Mouse (Mus musculus) urinary bladder, adult 18-20 months (tissue): Measurements from ENCODE around the gene Akt1.
A peak's percentile ranks its signal among the peaks of the same experiment; 100 is the strongest.

Experiments used
- DNase-seq, 2 experiments: peaks; one replicate each; pipeline ENCODE4 v3.0.0; 2022; ENCODE audit warnings: low spot score in 2 of 2, mixed read lengths in 2 of 2

Akt1 gene

GRCm38 (mm10) chr12:112688458-112688857, 13.8 kb upstream of the Akt1 start:
- no peak for DNase-seq

- no peak for DNase-seq
These were observed 8.7 kb upstream of the Akt1 start for GRCm38 (mm10) chr12:112683351-112683750.

DNA sequence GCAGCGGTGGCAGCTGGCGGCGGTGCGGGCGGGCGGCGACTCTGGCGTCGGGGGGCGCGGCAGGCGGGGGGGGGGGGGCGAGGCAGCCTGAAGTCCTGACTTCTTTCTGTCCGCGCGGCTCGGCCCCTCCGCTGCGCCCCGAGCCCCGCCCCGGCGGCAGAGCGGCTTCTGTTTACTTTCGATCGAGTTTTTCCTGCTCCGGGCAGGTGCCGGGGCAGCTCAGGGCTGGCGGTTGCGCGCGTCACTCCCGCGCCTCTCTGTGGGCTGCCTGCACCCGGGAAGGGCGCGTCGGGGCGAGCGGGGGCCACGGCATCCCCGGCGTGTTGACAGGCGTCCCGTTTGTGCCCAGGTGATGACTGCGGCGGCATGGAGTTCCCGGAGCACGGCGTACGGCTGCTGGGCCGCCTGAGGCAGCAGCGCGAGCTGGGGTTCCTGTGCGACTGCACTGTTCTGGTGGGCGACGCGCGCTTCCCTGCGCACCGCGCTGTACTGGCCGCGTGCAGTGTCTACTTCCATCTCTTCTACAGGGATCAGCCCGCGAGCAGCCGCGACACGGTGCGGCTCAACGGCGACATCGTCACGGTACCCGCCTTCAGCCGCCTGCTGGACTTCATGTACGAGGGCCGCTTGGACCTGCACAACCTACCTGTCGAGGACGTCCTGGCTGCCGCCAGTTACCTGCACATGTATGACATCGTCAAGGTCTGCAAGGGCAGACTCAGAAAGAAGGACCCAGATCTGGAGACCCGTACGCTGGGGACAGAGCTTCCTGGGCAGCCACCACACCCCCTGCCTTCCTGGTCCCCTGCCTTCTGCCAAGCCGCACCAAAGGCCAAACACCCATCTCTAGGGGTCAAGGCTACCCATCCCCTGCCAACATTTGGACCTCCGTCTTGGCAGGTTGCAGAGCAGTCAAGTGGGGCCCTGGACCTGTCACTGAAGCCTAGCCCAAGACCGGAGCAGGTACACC, 4.6 kb upstream of the Akt1 start:
- DNase-seq, result peak in 1 of 2 experiments; percentile 78

DNA sequence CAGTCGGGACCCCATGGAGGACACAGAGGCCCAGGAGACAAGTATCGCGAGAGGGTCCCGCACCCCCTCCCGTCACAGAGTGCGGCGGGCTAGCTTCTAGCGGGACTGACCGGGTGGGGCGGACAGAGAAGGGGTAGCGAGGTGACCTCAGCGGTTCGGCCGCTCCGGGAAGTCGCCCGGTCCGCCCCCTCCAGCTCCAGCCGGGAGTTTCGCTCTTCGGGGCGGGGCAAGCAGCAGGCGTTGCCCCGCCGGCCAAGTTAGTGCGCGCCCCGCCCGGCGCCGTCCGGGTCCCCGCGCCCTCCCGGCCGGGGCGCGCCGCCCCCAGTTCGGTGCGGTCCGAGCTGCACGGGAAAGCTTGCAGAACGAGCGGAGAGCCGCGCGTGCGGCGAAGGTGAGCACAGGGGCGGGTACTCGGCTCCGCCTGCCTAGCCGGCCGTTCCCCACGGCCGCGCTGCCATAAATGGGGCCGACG, 3.9 kb upstream of the Akt1 start, which contains the start of gene Zbtb42:
Zbtb42 (plus strand) TSS at position 274 of the 472 bp plus-strand sequence.
- DNase-seq, result peak; percentile 66 to 67

- DNase-seq, result no peak
These were observed 3.4 kb upstream of the Akt1 start for GRCm38 (mm10) chr12:112677943-112678554.

- DNase-seq, result no peak
These were observed 2.4 kb upstream of the Akt1 start for GRCm38 (mm10) chr12:112677076-112677475.

GRCm38 (mm10) chr12:112675245-112676035, 756 bp upstream of the Akt1 start:
- peak; percentile 71 to 77 for DNase-seq

DNA sequence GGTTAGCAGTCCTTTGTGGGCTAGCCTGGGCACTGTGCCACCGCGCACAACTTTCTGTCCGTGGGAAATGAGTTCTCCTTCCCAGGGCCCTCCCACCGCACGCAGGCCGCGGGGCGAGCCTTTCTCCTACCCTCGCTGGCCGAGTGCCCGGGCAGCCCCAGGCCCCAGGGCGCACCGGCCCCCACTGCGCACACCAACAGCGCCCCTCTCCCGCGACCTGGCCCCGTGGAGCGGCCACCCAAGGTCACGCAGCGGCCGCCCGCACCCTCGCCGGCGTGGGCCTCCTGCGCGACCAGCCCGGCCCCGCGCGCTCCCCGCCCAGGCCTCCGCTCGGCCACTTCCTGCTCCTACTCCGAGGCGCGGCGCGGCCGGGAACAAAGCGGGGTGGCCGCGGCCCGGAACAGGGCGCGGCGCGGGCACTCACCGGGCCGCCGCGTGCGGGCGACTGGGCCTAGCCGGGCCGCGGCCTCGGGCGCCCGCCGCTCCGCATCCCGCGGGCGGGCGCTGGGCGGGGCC, 1.1 kb downstream of the Akt1 start:
- no peak for DNase-seq

- no peak for DNase-seq
These were observed 1.7 kb downstream of the Akt1 start for GRCm38 (mm10) chr12:112672744-112673575.

- no peak for DNase-seq
These were observed 2.8 kb downstream of the Akt1 start for GRCm38 (mm10) chr12:112671891-112672290.

DNA sequence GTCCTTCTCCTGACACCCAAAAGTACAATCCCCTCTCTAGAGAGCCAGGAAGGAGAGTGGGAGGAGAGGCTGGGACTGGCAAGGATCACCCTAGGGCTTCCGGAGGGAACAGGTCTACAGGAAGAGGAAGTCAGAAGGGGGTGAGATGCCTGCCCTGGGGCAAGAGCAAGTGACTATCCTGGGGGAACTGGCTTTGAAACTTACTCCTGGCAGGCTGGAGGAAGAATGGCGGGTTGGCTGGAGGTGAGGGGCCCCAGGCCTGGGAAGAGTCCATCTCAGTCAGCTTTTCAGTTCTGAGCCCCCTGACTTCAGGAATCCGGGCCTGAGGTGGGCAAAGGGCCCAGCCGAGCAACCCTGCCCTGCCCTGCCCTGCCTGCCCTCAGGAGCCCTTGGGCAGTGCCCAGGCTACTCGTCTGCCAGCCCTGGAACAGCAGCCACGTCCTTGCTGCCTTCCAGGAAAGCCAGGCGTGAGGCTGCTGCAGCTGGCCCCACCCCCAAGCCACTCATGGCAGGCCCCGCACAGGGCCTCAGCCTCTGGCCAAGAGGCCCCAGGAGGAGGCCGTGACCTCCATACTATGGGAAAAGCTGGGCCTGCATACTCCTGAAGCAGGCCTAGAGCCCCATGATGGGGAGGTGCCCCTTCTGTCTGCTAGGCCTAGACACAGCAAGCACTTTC, 3.8 kb downstream of the Akt1 start:
- DNase-seq, result no peak

- no peak for DNase-seq
These were observed 6.9 kb downstream of the Akt1 start for GRCm38 (mm10) chr12:112667619-112668297.

DNA sequence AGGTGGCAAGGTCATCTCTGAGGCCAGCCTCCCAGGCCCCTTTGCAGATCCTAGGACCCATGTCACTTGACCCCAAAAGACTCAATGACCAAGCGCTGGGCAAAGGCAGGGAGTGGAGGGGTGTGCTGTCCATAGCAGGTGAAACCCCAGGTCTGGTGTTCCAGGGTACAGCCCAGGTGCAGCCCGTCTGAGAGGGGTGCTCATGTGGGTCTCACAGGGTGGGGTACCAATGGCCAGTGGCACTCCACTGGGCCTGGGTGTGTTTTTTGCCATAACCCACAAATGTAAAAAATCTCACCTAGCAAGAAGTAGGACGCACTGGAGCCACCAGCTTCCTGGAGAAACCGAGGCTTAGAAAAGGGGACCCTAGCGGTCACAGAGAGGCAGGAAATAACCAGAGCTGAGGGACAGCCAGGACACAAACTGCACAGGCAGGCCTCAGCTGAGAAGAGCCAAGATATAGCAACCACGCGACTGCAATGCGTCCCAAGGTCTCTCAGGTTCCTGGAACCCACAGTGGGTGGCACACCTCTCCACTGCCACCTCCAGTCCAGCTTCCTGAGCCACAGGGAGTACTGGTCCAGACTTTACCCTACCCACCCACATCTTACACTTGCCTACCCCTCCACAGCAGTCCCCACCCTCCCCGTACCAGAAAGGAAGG, 8.7 kb downstream of the Akt1 start:
- no peak for DNase-seq

- DNase-seq, result no peak
These were observed 9.2 kb downstream of the Akt1 start for GRCm38 (mm10) chr12:112665445-112665844.

DNA sequence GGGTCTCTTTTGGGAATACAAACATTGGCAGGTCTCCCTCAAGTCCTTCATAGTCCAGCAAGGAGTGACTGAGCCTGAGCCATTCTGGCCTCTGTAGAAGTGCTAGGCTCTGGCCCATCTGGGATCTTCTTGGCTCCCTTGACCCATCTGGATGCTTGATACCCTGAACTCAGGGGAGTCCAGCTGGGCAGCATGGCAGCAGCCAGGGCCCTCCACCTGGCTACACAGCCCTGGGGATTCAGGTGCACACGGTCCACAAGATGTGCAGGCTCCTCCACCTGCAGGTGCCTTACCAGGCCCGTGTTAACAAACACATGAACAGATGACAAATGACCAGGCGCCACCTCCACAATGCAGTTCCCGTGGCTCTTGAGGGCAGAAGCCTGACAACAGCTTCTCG, 10.0 kb downstream of the Akt1 start:
- DNase-seq, result no peak

- DNase-seq, result no peak
These were observed 10.6 kb downstream of the Akt1 start for GRCm38 (mm10) chr12:112664124-112664523.

DNA sequence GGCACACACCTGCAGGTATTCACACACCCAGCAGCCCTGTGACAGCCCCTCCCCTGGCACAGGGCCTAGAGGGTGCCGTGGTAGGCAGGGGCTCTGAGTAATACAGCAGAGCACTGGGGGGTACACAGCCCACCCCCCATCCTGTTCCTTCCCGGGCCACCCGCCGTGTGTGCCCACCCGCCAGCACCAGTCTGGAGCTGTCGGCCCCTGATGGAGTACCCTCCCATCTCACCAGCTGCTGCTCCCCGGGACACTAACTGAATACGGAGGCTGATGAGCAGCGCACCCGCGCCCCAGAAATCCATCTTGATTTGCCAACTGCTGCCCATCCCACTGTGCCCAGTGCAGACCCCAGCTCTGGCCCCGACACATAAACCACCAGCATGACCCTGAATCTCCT, 11.0 kb downstream of the Akt1 start:
- no peak for DNase-seq

- DNase-seq, result no peak
These were observed 11.4 kb downstream of the Akt1 start for GRCm38 (mm10) chr12:112663303-112663702.

GRCm38 (mm10) chr12:112661851-112662250, 12.8 kb downstream of the Akt1 start:
- no peak for DNase-seq
